Mouse (Mus musculus) spleen, adult 18-20 months (tissue): ENCODE measurements around the gene Dcst2.

Experiments used
- DNase-seq, 2 experiments: peaks; one replicate each; pipeline ENCODE4 v3.0.0; 2022; ENCODE audit warnings: mixed read lengths in 2 of 2

The Dcst2 gene

GRCm38 (mm10) chr3:89361675-89362074 is at the start of gene Dcst2:
TSS of gene Dcst2 (plus strand) at chr3:89361975.
- no peak for DNase-seq

- DNase-seq, result no peak
These were observed 47.4 kb upstream of the Dcst2 start for GRCm38 (mm10) chr3:89314340-89314739.

GRCm38 (mm10) chr3:89314791-89315190 is 47.0 kb upstream of the Dcst2 start:
- DNase-seq, result no peak

- DNase-seq, result peak; percentile 38 to 62
These were observed 46.4 kb upstream of the Dcst2 start for GRCm38 (mm10) chr3:89315195-89315929.

- peak in 1 of 2 experiments; percentile 10 for DNase-seq
These were observed 45.6 kb upstream of the Dcst2 start for GRCm38 (mm10) chr3:89315930-89316831.

GRCm38 (mm10) chr3:89316833-89317232 is 44.9 kb upstream of the Dcst2 start:
- peak; percentile 54 to 76 for DNase-seq

- DNase-seq, result no peak
These were observed 44.5 kb upstream of the Dcst2 start for GRCm38 (mm10) chr3:89317246-89317645.

- DNase-seq, result no peak
These were observed 43.5 kb upstream of the Dcst2 start for GRCm38 (mm10) chr3:89318316-89318715.

GRCm38 (mm10) chr3:89318971-89319590 is 42.7 kb upstream of the Dcst2 start:
- DNase-seq, result no peak

GRCm38 (mm10) chr3:89319591-89320350 is 42.0 kb upstream of the Dcst2 start:
- no peak for DNase-seq

GRCm38 (mm10) chr3:89320581-89321182 is 41.1 kb upstream of the Dcst2 start:
- no peak for DNase-seq

- no peak for DNase-seq
These were observed 40.3 kb upstream of the Dcst2 start for GRCm38 (mm10) chr3:89321183-89322130.

GRCm38 (mm10) chr3:89322131-89322500 is 39.7 kb upstream of the Dcst2 start:
- no peak for DNase-seq

- DNase-seq, result peak; percentile 40 to 43
These were observed 39.1 kb upstream of the Dcst2 start, which contains the start of gene Efna3 for GRCm38 (mm10) chr3:89322514-89323165. TSS of gene Efna3 (minus strand) at chr3:89322965.

GRCm38 (mm10) chr3:89325882-89326281 is 35.9 kb upstream of the Dcst2 start:
- DNase-seq, result no peak

- DNase-seq, result no peak
These were observed 34.4 kb upstream of the Dcst2 start for GRCm38 (mm10) chr3:89327371-89327870.

- no peak for DNase-seq
These were observed 33.2 kb upstream of the Dcst2 start for GRCm38 (mm10) chr3:89328623-89329022.

GRCm38 (mm10) chr3:89330346-89330745 is 31.4 kb upstream of the Dcst2 start:
- no peak for DNase-seq

- no peak for DNase-seq
These were observed 30.8 kb upstream of the Dcst2 start for GRCm38 (mm10) chr3:89330948-89331347.

GRCm38 (mm10) chr3:89331561-89331960 is 30.2 kb upstream of the Dcst2 start:
- no peak for DNase-seq
